Mouse (Mus musculus): ENCODE measurements around the gene Adssl1.

DNA sequence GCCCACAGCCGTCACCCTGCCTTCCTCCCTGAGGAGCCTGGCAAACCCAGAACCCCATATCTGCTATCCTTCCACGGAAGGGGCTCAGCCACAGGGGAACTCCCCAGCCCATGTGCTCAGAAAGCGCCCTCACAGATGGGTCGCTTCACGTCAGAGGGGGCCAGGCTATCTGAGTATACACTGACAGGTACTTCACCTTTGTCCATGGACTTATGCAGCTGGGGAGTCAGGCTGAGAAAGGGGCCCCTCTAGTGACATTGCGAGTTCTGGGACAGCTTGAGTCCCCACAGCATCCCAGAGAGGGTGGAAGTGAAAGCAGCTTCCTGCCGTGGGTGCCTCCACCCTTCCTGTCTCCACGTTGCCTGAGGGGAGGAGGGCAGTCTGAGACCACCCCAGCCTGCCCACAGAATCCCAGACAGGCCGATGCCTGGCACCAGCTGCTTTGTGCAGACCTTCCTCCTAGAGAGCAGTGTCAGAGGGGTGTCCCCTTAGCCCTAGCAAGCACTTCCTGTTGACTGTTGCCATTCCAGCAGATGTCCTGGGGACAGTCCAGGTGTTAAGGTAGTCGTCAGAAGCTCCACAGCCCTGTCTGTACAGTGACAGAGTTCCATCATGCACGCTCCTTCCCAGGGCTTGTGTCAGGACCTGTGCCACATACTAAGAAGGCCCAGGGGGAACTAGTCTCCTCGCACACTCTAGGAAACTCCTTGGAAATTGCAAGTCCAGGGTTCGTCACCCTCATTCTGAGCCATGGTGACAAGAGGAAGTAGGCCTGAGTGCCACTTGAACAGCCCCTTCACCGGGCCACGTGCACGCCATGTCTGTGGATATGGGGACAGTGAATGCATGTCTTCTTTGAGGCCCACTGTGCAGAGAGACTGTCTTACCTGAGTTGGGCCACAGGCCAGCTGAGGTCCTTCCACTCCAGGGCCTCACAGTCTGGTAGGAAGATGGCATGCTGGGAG is 25.6 kb upstream of the Adssl1 start:
- TF ChIP-seq POLR2A (IDR thresholded peaks at IDR 0.05; ENCODE audit: insufficient read length, low read depth) (no peak), MAX (IDR thresholded peaks at IDR 0.05; ENCODE audit: low read depth) (no peak), POLR2AphosphoS2 (IDR thresholded peaks at IDR 0.05; ENCODE audit: insufficient read length, low read depth) (no peak), REST (IDR thresholded peaks at IDR 0.05; ENCODE audit: insufficient read depth, insufficient read length) (no peak), TCF12 (IDR thresholded peaks at IDR 0.05; ENCODE audit: insufficient read depth, poor library complexity, severe bottlenecking) (no peak)

Measured in myocyte (in vitro differentiated cells).